Mouse (Mus musculus) heart, adult 9 months (tissue): Measurements from ENCODE around the gene Clec16a.

Experiments
- DNase-seq, 2 experiments: peaks; one replicate each; pipeline ENCODE4 v3.0.0; 2022; ENCODE audit warnings: low spot score in 2 of 2

The Clec16a gene

GRCm38 (mm10) chr16:10534567-10534966, 10.6 kb upstream of the Clec16a start:
- no peak for DNase-seq

GRCm38 (mm10) chr16:10536323-10536722, 8.8 kb upstream of the Clec16a start:
- no peak for DNase-seq

- no peak for DNase-seq
Measured at GRCm38 (mm10) chr16:10536961-10537360, 8.2 kb upstream of the Clec16a start.

GRCm38 (mm10) chr16:10540763-10541597, 4.2 kb upstream of the Clec16a start:
- DNase-seq: no peak

GRCm38 (mm10) chr16:10541598-10541930, 3.6 kb upstream of the Clec16a start:
- peak; percentile 34 for DNase-seq

GRCm38 (mm10) chr16:10542266-10542665, 2.9 kb upstream of the Clec16a start:
- peak in 1 of 2 experiments; percentile 21 for DNase-seq

GRCm38 (mm10) chr16:10542698-10543365, 2.3 kb upstream of the Clec16a start, which contains the start of gene Dexi:
Dexi (minus strand) TSS chr16:10543054.
- DNase-seq: peak; percentile 97

GRCm38 (mm10) chr16:10546865-10547264, 1.7 kb downstream of the Clec16a start:
- DNase-seq: no peak

- DNase-seq: no peak
Measured at GRCm38 (mm10) chr16:10548938-10549337, 3.8 kb downstream of the Clec16a start.

- no peak for DNase-seq
Measured at GRCm38 (mm10) chr16:10549600-10549999, 4.5 kb downstream of the Clec16a start.

GRCm38 (mm10) chr16:10551592-10551991, 6.5 kb downstream of the Clec16a start:
- DNase-seq: no peak

GRCm38 (mm10) chr16:10553858-10554257, 8.7 kb downstream of the Clec16a start:
- no peak for DNase-seq

- peak in 1 of 2 experiments; percentile 45 for DNase-seq
Measured at GRCm38 (mm10) chr16:10559991-10560390, 14.9 kb downstream of the Clec16a start.

- peak in 1 of 2 experiments; percentile 64 for DNase-seq
Measured at GRCm38 (mm10) chr16:10565278-10565885, 20.2 kb downstream of the Clec16a start.

GRCm38 (mm10) chr16:10567153-10567552, 22.0 kb downstream of the Clec16a start:
- no peak for DNase-seq

GRCm38 (mm10) chr16:10569809-10570395, 24.8 kb downstream of the Clec16a start:
- no peak for DNase-seq

GRCm38 (mm10) chr16:10570708-10571107, 25.6 kb downstream of the Clec16a start:
- DNase-seq: peak in 1 of 2 experiments; percentile 41

GRCm38 (mm10) chr16:10571820-10572219, 26.7 kb downstream of the Clec16a start:
- DNase-seq: no peak

- peak; percentile 21 to 29 for DNase-seq
Measured at GRCm38 (mm10) chr16:10574936-10575335, 29.8 kb downstream of the Clec16a start.

- DNase-seq: peak; percentile 19 to 24
Measured at GRCm38 (mm10) chr16:10575915-10576314, 30.8 kb downstream of the Clec16a start.

- DNase-seq: no peak
Measured at GRCm38 (mm10) chr16:10577548-10577947, 32.4 kb downstream of the Clec16a start.

GRCm38 (mm10) chr16:10578376-10578775, 33.2 kb downstream of the Clec16a start:
- DNase-seq: no peak
